Mouse (Mus musculus) fibroblast of lung, adult 2 months (primary cell): ENCODE results near the gene Dap3.
"Not testable (repeated sequence)": the region's sequence is repeated elsewhere in the genome, so short reads cannot be mapped to it uniquely, and the experiment has no call there.

Source experiments
- DNase-seq: peaks from one replicate; pipeline ENCODE4 v3.0.0-alpha.2; 2011; ENCODE audit warnings: low read depth

Gene Dap3

GRCm38 (mm10) chr3:88912585-88912984, 38.4 kb downstream of the Dap3 start:
- no peak for DNase-seq

GRCm38 (mm10) chr3:88906393-88907159, 44.4 kb downstream of the Dap3 start:
- DNase-seq = no peak

GRCm38 (mm10) chr3:88905741-88906140, 45.2 kb downstream of the Dap3 start:
- DNase-seq = no peak

GRCm38 (mm10) chr3:88905209-88905608, 45.8 kb downstream of the Dap3 start:
- DNase-seq = no peak

GRCm38 (mm10) chr3:88904803-88905202, 46.2 kb downstream of the Dap3 start:
- no peak for DNase-seq

GRCm38 (mm10) chr3:88893011-88893410, 58.0 kb downstream of the Dap3 start:
- not testable (repeated sequence) for DNase-seq

- DNase-seq = not testable (repeated sequence)
Observed at GRCm38 (mm10) chr3:88882536-88882935, 68.4 kb downstream of the Dap3 start.
